ENCODE assay signal across 15 mouse cellular contexts in the genomic region with DNA sequence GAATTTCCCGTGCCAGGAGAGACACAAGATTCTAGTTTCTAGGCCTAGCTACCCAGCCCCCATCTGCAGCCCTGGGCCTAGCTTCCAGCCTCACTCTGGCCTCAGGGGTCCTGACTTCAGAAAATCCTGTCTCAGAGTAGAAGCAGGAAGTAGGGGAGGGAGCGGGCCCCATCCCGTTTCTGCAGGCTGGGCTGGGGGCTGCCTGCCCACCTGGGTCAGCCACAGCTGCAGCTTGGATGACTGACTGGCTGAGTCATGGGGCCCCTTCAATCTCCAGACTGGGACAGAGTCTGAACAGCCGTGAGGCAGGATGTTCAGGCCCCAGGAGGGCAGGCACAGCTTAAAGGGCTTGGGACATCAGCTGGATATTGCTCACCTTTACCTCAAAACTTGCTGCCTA. TPM values are rescaled to one million over a fixed set of nuclear protein-coding genes. Genes with fewer than 3 reads are reported as not detected.
DNase-seq lines count a peak whose midpoint lies in the region; ATAC-seq lines count a peak whose summit lies in the region.
"Had no signal": no experiment of that assay in that cellular context is flagged by ENCODE, and none has a peak within 500 bp of the region (broad histone marks: within the 10 kb centered on the region; RNA-seq: fewer than 3 reads in every experiment).

No protein-coding gene starts in this region.

- WGBS in heart, embryonic 14.5 days: 36% methylated on average over 4 of the region's 4 CpGs
- 12% methylated on average over 4 of the region's 4 CpGs for WGBS in embryonic facial prominence, embryonic 12.5 days
- WGBS in limb, embryonic 15.5 days: 24% methylated on average over 4 of the region's 4 CpGs
- 22% methylated on average over 4 of the region's 4 CpGs for WGBS in liver, embryonic 12.5 days (ENCODE audit: insufficient replicate concordance)

- H3K4me2 ChIP-seq in heart, embryonic 14.5 days (ENCODE audit: low read length): no peak overlapping the region
- no peak overlapping the region for H3K4me2 ChIP-seq in embryonic facial prominence, embryonic 12.5 days (replicated peaks)
- no peak overlapping the region for H3K4me2 ChIP-seq in limb, embryonic 15.5 days
- H3K4me2 ChIP-seq in liver, embryonic 12.5 days: no peak overlapping the region
- H3K4me2 ChIP-seq: forebrain, embryonic 15.5 days; hindbrain, embryonic 13.5 days had no signal

- H3K9ac ChIP-seq in heart, embryonic 14.5 days (ENCODE audit: low read length): peak overlapping the region; percentile 19; the same call in 1 of the 2 replicates
- H3K9ac ChIP-seq in embryonic facial prominence, embryonic 12.5 days: no peak overlapping the region
- no peak overlapping the region for H3K9ac ChIP-seq in limb, embryonic 15.5 days
- no peak overlapping the region for H3K9ac ChIP-seq in liver, embryonic 12.5 days
- H3K9ac ChIP-seq: forebrain, embryonic 15.5 days; hindbrain, embryonic 13.5 days; liver, postnatal 0 days had no signal

- no peaks in the 10 kb centered on the region for H3K9me3 ChIP-seq in heart, embryonic 14.5 days (ENCODE audit: control insufficient read depth, low read length)
- no peaks in the 10 kb centered on the region for H3K9me3 ChIP-seq in embryonic facial prominence, embryonic 12.5 days
- no peaks in the 10 kb centered on the region for H3K9me3 ChIP-seq in limb, embryonic 15.5 days
- no peaks in the 10 kb centered on the region for H3K9me3 ChIP-seq in liver, embryonic 12.5 days (replicated peaks)
- H3K9me3 ChIP-seq: forebrain, embryonic 15.5 days; hindbrain, embryonic 13.5 days had no signal

- H3K27me3 ChIP-seq in heart, embryonic 14.5 days (ENCODE audit: control insufficient read depth, insufficient read depth, low read length): no peaks in the 10 kb centered on the region
- H3K27me3 ChIP-seq in embryonic facial prominence, embryonic 12.5 days: no peaks in the 10 kb centered on the region; the same call in 1 of the 2 replicates
- H3K27me3 ChIP-seq in limb, embryonic 15.5 days: no peaks in the 10 kb centered on the region
- no peaks in the 10 kb centered on the region for H3K27me3 ChIP-seq in liver, embryonic 12.5 days (replicated peaks)
- H3K27me3 ChIP-seq: forebrain, embryonic 15.5 days; hindbrain, embryonic 13.5 days had no signal

- H3K36me3 ChIP-seq in heart, embryonic 14.5 days (ENCODE audit: control insufficient read depth, insufficient read depth, low read length): no peaks in the 10 kb centered on the region
- no peaks in the 10 kb centered on the region for H3K36me3 ChIP-seq in embryonic facial prominence, embryonic 12.5 days
- H3K36me3 ChIP-seq in limb, embryonic 15.5 days: no peaks in the 10 kb centered on the region
- no peaks in the 10 kb centered on the region for H3K36me3 ChIP-seq in liver, embryonic 12.5 days
- H3K36me3 ChIP-seq: forebrain, embryonic 15.5 days; hindbrain, embryonic 13.5 days had no signal

- no peak for ATAC-seq in heart, embryonic 14.5 days (ENCODE audit: insufficient number of reproducible peaks, insufficient read depth, low FRiP score, low read depth)
- ATAC-seq in embryonic facial prominence, embryonic 12.5 days (ENCODE audit: insufficient number of reproducible peaks, insufficient read depth, low FRiP score, low TSS enrichment): 0 out of 2 replicates have a peak, but pooled peaks have one; percentile 19
- no peak for ATAC-seq in limb, embryonic 15.5 days (ENCODE audit: insufficient number of reproducible peaks, low FRiP score, low TSS enrichment, low read depth)
- no peak for ATAC-seq in liver, embryonic 12.5 days
- ATAC-seq: CD4-positive, CD25-positive, alpha-beta regulatory T cell, adult 4 months; forebrain, embryonic 15.5 days; liver, postnatal 0 days had no signal

- no peak overlapping the region for H3K27ac ChIP-seq in heart, embryonic 14.5 days (replicated peaks in 1 of 2; ENCODE audit: control insufficient read depth in 1 of 2, insufficient read depth in 1 of 2, low read depth in 2 of 2, low read length in 2 of 2)
- H3K27ac ChIP-seq in embryonic facial prominence, embryonic 12.5 days: peak overlapping the region; percentile 61
- H3K27ac ChIP-seq in limb, embryonic 15.5 days: peak overlapping the region; percentile 34
- no peak overlapping the region for H3K27ac ChIP-seq in liver, embryonic 12.5 days
- H3K27ac ChIP-seq: forebrain, embryonic 15.5 days; hindbrain, embryonic 13.5 days; left cerebral cortex, adult 2 months had no signal

- no peak for DNase-seq in heart, postnatal 4 days
- peak; percentile 20 for DNase-seq in 3T3-L1 (ENCODE audit: low read depth, low spot score)
- no peak for DNase-seq in layer of hippocampus, adult 9-11 months
- DNase-seq: adrenal gland, postnatal 10 days; kidney, postnatal 10 days; liver, postnatal 0 days; spleen, adult 18-20 months had no signal

- H3K4me3 ChIP-seq in heart, embryonic 14.5 days (ENCODE audit: control insufficient read depth in 1 of 2, insufficient read depth in 1 of 2, low read depth in 1 of 2, low read length in 2 of 2): no peak overlapping the region
- H3K4me3 ChIP-seq in embryonic facial prominence, embryonic 12.5 days: no peak overlapping the region
- H3K4me3 ChIP-seq in limb, embryonic 15.5 days: no peak overlapping the region
- no peak overlapping the region for H3K4me3 ChIP-seq in liver, embryonic 12.5 days
- H3K4me3 ChIP-seq: forebrain, embryonic 15.5 days; hindbrain, embryonic 13.5 days; left cerebral cortex, adult 2 months had no signal

- H3K4me1 ChIP-seq in heart, embryonic 14.5 days (ENCODE audit: control insufficient read depth in 2 of 2, insufficient read depth in 2 of 2, low read length in 2 of 2): peaks cover 2 to 4% of the 10 kb centered on the region in 2 experiments; a peak in 3 of 4 replicates
- H3K4me1 ChIP-seq in embryonic facial prominence, embryonic 12.5 days: peaks cover 24% of the 10 kb centered on the region
- H3K4me1 ChIP-seq in limb, embryonic 15.5 days: peaks cover 25% of the 10 kb centered on the region
- H3K4me1 ChIP-seq in liver, embryonic 12.5 days: peaks cover 17% of the 10 kb centered on the region
- H3K4me1 ChIP-seq: forebrain, embryonic 15.5 days had no signal

RNA-seq across cellular contexts. Expression of gene Cdkn1c, which starts 45.8 kb away (rescaled TPM):
- polyA plus RNA-seq in heart, embryonic 14.5 days (2014; fragmentation: Nextera tagmentation; extraction: Ambion mirVana): 614 and 794 TPM in 2 replicates
- total RNA-seq in heart, postnatal 4 days (2021): 10 to 100 TPM; 56.1 to 60.4 TPM
- polyA plus RNA-seq in embryonic facial prominence, embryonic 12.5 days (2016; fragmentation: Nextera tagmentation; extraction: Ambion mirVana): 1,667 and 1,675 TPM in 2 replicates
- 1,248 and 1,513 TPM in 2 replicates for polyA plus RNA-seq in limb, embryonic 15.5 days (2015; fragmentation: Nextera tagmentation; extraction: Ambion mirVana)
- 434 and 450 TPM in 2 replicates for polyA plus RNA-seq in liver, embryonic 12.5 days (2016; fragmentation: Nextera tagmentation; extraction: Ambion mirVana)

RNA-seq across cellular contexts. Expression of gene Slc22a18, which starts 58.5 kb away (rescaled TPM):
- polyA plus RNA-seq in heart, embryonic 14.5 days (2014; fragmentation: Nextera tagmentation; extraction: Ambion mirVana): 0.54 and 1.1 TPM in 2 replicates
- under 1 TPM; 0.45 to 0.55 TPM for total RNA-seq in heart, postnatal 4 days (2021)
- 0.60 and 1.6 TPM in 2 replicates for polyA plus RNA-seq in embryonic facial prominence, embryonic 12.5 days (2016; fragmentation: Nextera tagmentation; extraction: Ambion mirVana)
- polyA plus RNA-seq in limb, embryonic 15.5 days (2015; fragmentation: Nextera tagmentation; extraction: Ambion mirVana): 2.7 and 3.3 TPM in 2 replicates
- polyA plus RNA-seq in liver, embryonic 12.5 days (2016; fragmentation: Nextera tagmentation; extraction: Ambion mirVana): 4.5 and 5.1 TPM in 2 replicates
- polyA plus RNA-seq: CD4-positive, CD25-positive, alpha-beta regulatory T cell, adult 4 months had no signal

Comparison
In these comparisons a context has a peak if more than half of its experiments do, and no peak if none do; other contexts are left out.
1. H3K27ac ChIP-seq: peak in embryonic facial prominence, embryonic 12.5 days (single experiment) and limb, embryonic 15.5 days (single experiment); none in heart, embryonic 14.5 days (0 of 2) and liver, embryonic 12.5 days (single experiment).